Mouse (Mus musculus) kidney, adult 2 months (tissue): Measurements from ENCODE around the gene Xirp1. TPM values are rescaled to one million over a fixed set of nuclear protein-coding genes. Genes with fewer than 3 reads are reported as not detected.
A peak's percentile ranks its signal among the peaks of the same experiment; 100 is the strongest.

Experiments used
- DNase-seq: peaks from one replicate; pipeline ENCODE4 v3.0.0; 2021
- H3K27ac ChIP-seq: fragments of 200-500 bp; 2 replicates; pipeline ENCODE4 v1.5.1; 2012; ENCODE audit warnings: low read depth, low read length, control low read depth, inconsistent platforms; ENCODE audit not compliant: insufficient read depth
- H3K27me3 ChIP-seq: fragments of 200-500 bp; replicated peaks from 2 replicates; pipeline ENCODE4 v1.6.1; 2012; ENCODE audit warnings: mild to moderate bottlenecking, moderate library complexity, low read length, inconsistent platforms; ENCODE audit not compliant: control insufficient read depth, insufficient read depth
- H3K36me3 ChIP-seq: fragments of 200-500 bp; 2 replicates; pipeline ENCODE4 v1.6.1; 2012; ENCODE audit warnings: mild to moderate bottlenecking, moderate library complexity, low read length, inconsistent platforms; ENCODE audit not compliant: control insufficient read depth, insufficient read depth
- H3K4me1 ChIP-seq: fragments of 200-500 bp; 2 replicates; pipeline ENCODE4 v1.6.1; 2011; ENCODE audit warnings: low read length; ENCODE audit not compliant: control insufficient read depth, insufficient read depth
- H3K4me3 ChIP-seq: fragments of 200-500 bp; 2 replicates; pipeline ENCODE4 v1.5.1; 2011; ENCODE audit warnings: mild to moderate bottlenecking, low read depth, low read length, control low read depth; ENCODE audit not compliant: insufficient read depth
- CTCF ChIP-seq: fragments of 200-500 bp; conservative IDR thresholded peaks from 2 replicates; pipeline ENCODE4 v1.5.1; 2011; ENCODE audit warnings: low read depth, mild to moderate bottlenecking, control low read depth, low read length, moderate library complexity, mixed read lengths; ENCODE audit not compliant: insufficient read depth, insufficient read length
- POLR2A ChIP-seq: fragments of 200-500 bp; IDR thresholded peaks from one replicate; pipeline ENCODE4 v1.6.1; 2011; ENCODE audit warnings: low read depth, low read length, control low read depth
- WGBS: fragments of 180-500 bp; shearing (Covaris S2); methylation state at CpG from one replicate; pipeline ENCODE4 v1.1.7; 2018; 5-methylcytosine and 5-hydroxymethylcytosine counted together
- polyA plus RNA-seq: library from polyadenylated mRNA; depleted of rRNA; stranded (reverse); fragments of >200 nt; gene quantifications from 2 replicates; pipeline ENCODE4 v1.2.3, GENCODE M21; 2012

Xirp1 gene
- polyA plus RNA-seq, 1 experiment, result 0.94 TPM

DNA sequence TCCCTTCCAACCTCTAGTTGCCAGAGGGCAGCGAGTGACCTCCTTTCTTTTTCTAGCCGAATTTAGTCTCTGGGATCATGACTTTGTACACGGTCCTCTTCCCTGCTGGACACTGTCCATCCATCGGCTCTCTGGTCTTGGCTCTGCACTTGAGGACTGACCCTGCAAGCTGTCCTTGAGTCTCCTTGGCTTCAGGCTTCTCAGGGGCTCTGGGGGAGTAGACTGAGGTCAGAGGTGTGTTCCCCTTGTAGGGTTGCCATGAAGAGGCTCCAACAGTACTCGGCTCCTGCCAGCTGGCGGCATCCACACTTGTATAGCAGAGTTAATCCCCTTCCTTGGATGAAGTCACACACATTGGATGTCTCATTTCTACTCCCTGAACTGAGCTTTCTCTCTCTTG is 23.8 kb downstream of the Xirp1 start:
- 67% methylated on average over 6 of the region's 6 CpGs for WGBS
- DNase-seq, result no peak

DNA sequence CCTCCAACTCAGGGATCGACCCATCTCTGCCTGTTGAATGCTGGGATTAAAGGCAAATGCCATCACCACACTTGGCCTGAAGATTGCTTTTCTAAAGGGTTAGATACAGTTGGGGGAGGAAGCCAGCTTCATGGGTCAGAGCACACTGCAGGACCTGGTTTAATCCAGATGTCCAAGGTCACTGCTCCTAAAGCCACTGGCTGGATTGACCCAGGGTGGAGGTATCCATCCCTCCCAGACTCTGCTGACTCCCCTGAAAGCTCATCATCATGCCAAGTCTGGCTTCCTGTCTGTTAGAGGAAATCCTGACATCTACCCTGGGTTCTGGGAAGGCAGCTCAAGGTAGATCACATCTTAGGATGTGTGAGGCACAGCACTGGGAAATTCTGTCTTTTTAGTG is 24.6 kb downstream of the Xirp1 start:
- 42% methylated on average over 1 of the region's 1 CpGs for WGBS
- H3K36me3 ChIP-seq, result no peaks in the 10 kb centered on the region
- no peak overlapping the region for H3K4me3 ChIP-seq
- no peaks in the 10 kb centered on the region for H3K27me3 ChIP-seq
- H3K27ac ChIP-seq, result no peak overlapping the region
- TF ChIP-seq POLR2A (no peak), CTCF (no peak)
- H3K4me1 ChIP-seq, result peaks cover 14% of the 10 kb centered on the region
- peak; percentile 51 for DNase-seq

More for the DNA sequence above, 23.8 kb downstream of the Xirp1 start:
- no peak overlapping the region for H3K27ac ChIP-seq
- peaks cover 14% of the 10 kb centered on the region for H3K4me1 ChIP-seq
- no peaks in the 10 kb centered on the region for H3K36me3 ChIP-seq
- H3K4me3 ChIP-seq, result no peak overlapping the region
- H3K27me3 ChIP-seq, result no peaks in the 10 kb centered on the region
- no peak for TF ChIP-seq CTCF
- no peak for TF ChIP-seq POLR2A

DNA sequence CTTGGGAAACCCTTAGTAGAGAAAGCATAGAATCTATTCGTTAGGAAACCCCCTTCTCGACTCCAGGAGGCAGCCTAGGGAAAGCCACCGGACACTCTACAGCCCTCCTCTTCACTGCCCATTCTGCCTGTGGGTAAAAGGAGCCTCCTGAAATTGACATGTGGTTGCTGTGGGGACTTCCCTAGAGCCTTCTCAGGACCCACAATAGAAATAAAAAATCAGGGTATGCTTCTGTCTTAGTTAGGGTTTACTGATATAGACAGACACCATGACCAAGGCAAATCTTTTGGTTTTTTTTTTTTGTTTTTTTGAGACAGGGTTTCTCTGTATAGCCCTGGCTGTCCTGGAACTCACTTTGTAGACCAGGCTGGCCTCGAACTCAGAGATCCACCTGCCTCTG is 27.3 kb downstream of the Xirp1 start:
- TF ChIP-seq CTCF, result no peak
- no peak for TF ChIP-seq POLR2A
- Histone ChIP-seq H3K4me3 (no peak overlapping the region), H3K27me3 (no peaks in the 10 kb centered on the region), H3K27ac (no peak overlapping the region), H3K36me3 (no peaks in the 10 kb centered on the region), H3K4me1 (peaks cover 8% of the 10 kb centered on the region)
- DNase-seq, result no peak
- 88% methylated on average over 4 of the region's 4 CpGs for WGBS

DNA sequence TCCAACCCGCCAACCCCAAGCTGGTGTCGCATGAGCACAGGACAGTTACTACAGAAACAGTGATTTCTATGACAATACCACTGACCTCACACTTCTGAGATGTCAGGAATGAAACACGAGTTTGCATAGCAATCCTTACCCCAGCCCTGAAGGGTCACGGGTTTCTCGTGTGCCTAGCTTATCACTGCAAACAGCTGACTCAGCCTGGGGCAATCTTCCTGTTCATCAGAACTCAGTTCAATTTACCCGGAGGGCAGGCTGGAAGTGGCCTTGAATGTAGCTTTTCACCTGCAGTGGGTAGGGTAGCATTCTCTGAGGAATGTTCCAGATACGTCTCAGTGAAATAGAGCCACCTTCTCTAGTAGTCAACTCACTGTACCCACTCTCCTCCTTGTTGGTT is 29.2 kb downstream of the Xirp1 start:
- Histone ChIP-seq H3K4me3 (no peak overlapping the region), H3K27ac (no peak overlapping the region), H3K4me1 (peaks cover 4% of the 10 kb centered on the region; the same call in 1 of the 2 replicates), H3K27me3 (no peaks in the 10 kb centered on the region), H3K36me3 (no peaks in the 10 kb centered on the region)
- 70% methylated on average over 7 of the region's 7 CpGs for WGBS
- DNase-seq, result no peak
- no peak for TF ChIP-seq POLR2A
- TF ChIP-seq CTCF, result no peak

DNA sequence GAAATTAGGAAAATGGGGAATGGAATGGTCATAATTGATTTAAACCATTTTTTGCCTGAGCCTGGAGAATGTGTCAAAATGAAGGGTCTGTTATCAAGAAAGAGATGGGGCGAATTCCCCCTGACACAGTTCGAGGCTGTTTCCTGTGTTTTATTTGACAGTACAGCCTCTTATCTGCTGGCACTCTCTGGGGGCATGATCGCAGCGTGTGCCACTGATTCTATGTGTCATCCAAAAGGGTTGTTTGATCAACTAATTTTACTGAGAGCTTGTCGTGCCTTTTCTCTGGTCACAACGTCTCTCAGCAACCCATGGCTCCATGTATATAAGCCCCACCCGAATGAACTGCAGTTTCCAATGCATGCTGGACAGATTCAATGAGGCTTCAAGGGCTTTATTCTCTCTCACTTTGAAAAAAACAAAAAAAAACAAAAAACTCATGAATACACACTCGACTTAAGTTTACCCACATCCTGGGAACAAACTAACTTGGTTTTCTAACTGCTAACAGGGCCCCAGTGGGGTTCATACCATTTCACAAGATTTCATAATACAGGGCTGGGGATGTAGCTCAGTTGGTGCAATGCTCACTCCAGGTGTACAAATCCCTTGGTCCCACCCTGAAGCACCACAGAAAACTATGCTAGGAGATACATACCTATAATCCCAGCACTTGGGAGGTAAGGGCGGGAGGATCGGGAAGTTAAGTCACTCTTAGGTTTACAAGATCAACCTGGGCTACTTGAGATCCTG is 30.1 kb downstream of the Xirp1 start:
- no peaks in the 10 kb centered on the region for H3K4me1 ChIP-seq
- H3K27me3 ChIP-seq, result no peaks in the 10 kb centered on the region
- H3K27ac ChIP-seq, result no peak overlapping the region
- no peak overlapping the region for H3K4me3 ChIP-seq
- WGBS, result 79% methylated on average over 10 of the region's 10 CpGs
- TF ChIP-seq CTCF, result no peak
- TF ChIP-seq POLR2A, result no peak
- no peaks in the 10 kb centered on the region for H3K36me3 ChIP-seq
- DNase-seq, result no peak

GRCm38 (mm10) chr9:119991310-119991709 is 32.1 kb downstream of the Xirp1 start:
- no peaks in the 10 kb centered on the region for H3K36me3 ChIP-seq
- H3K4me1 ChIP-seq, result no peaks in the 10 kb centered on the region
- 54% methylated on average over 5 of the region's 5 CpGs for WGBS
- no peak for DNase-seq
- H3K27me3 ChIP-seq, result no peaks in the 10 kb centered on the region
- TF ChIP-seq POLR2A (no peak), CTCF (no peak)
- no peak overlapping the region for H3K27ac ChIP-seq
- H3K4me3 ChIP-seq, result no peak overlapping the region

- H3K4me3 ChIP-seq, result no peak overlapping the region
- no peak for TF ChIP-seq CTCF
- no peak for TF ChIP-seq POLR2A
These were observed 35.1 kb downstream of the Xirp1 start for GRCm38 (mm10) chr9:119988304-119988703.

More at GRCm38 (mm10) chr9:119988304-119988703, 35.1 kb downstream of the Xirp1 start:
- Histone ChIP-seq H3K36me3 (no peaks in the 10 kb centered on the region), H3K27me3 (no peaks in the 10 kb centered on the region), H3K4me1 (peaks cover 4% of the 10 kb centered on the region; the same call in 1 of the 2 replicates), H3K27ac (no peak overlapping the region)
- no peak for DNase-seq
- 64% methylated on average over 7 of the region's 7 CpGs for WGBS
